Mouse (Mus musculus): ENCODE data around the gene Krt72.

Krt72 gene

DNA sequence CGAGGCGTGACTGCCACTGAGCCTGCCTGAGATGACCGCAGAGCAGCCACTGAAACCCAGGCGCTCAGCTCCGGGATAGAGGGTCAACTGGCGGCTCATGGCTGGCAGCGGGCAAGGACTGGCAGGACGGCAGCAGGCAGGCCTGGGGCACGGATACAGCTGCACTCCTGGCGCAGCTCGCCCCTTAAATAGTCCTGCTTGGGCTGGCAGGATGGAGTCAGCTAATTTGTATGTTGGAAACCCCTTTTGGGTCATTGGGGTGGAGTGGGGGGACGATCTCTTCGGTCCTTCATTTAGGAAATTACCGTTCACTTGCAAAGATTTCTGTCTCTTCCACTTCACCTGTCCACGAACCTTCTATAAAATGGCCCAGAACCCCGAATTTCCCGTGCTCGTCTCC is at the start of gene Krt72:
Gene Krt72, minus strand, starts transcription at position 101 of the 400 bp plus-strand sequence.
- in situ Hi-C loops (cut with MseI, MboI) = no loop called here

GRCm38 (mm10) chr15:101834784-101835328 is 48.6 kb upstream of the Krt72 start:
- in situ Hi-C loops (cut with MseI, MboI) = no loop called here

GRCm38 (mm10) chr15:101833131-101833530 is 46.9 kb upstream of the Krt72 start:
- in situ Hi-C loops (cut with MseI, MboI) = no loop called here

DNA sequence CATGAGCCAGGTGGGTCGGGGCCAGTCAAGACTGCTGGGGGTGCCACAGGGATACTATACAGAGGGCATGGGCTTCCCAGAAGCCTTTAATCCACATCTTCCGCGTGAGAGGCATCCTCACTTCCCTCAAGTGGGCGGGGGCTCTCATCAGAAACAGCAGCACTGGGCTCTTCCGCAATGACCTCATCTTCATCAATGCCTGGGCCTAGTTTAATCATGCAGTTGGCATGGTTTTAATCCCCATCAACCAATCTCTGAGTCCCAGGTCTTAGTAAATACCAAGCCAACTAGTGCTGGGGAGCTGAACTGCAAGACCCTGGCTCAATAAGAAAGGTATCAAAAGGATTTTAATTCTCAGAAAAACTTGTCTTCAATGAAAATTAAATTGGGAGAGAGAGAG is 43.2 kb upstream of the Krt72 start:
- in situ Hi-C loops (cut with MseI, MboI) = no loop called here

GRCm38 (mm10) chr15:101821786-101822185 is 35.5 kb upstream of the Krt72 start:
- in situ Hi-C loops (cut with MseI, MboI) = no loop called here

DNA sequence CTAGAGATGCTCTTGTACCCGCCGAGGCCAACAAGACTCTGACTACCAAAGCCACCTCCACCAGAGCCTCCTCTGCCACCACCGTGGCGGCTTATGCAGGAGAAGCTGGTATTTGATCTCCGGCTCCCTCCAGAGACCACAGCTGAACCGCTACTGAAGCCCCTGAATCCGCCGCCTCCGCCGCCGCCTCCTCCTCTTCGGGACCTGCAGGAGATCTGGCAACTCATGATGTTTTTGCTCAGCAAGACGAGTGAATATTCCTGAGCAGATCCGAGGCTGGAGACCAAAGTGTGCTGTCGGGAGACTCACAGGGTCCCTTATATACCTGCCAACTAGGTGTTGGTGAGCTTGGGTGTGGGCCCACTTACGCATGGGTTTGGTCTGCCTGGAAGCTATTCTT is 31.6 kb upstream of the Krt72 start, which contains the start of gene Krt2:
Gene Krt2, minus strand, starts transcription at position 295 of the 400 bp plus-strand sequence.
- in situ Hi-C loops (cut with MseI, MboI) = no loop called here

GRCm38 (mm10) chr15:101803052-101803822 is 17.0 kb upstream of the Krt72 start:
- in situ Hi-C loops (cut with MseI, MboI) = no loop called here

DNA sequence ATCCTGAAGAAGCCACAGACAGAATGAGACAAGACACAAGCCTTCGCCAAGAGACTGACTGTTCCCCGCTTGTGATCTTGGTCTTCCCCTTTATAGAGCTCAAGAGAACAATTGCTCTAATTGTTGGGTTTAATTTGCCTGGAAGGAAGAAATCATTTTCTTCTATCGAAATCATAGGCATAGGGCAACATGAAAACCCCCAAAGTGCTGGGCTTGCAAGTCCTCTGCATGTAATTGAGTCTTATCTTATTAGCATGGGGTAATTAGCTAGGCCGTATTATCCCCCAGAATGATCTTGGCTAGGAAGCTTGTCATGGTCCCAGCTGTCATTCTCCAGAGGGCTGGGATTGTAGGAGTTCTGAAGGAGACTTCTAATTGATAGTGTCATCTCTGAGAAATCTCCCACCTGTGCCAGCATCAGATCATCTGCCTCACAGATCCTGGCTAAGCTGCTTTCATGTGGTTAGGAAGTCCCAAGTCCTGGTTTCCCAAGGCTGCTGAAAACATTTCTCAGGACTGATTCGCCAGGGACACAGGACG is 16.1 kb upstream of the Krt72 start, which contains the start of gene Krt73:
Gene Krt73, minus strand, starts transcription at position 51 of the 540 bp plus-strand sequence.
- in situ Hi-C loops (cut with MseI, MboI) = no loop called here

DNA sequence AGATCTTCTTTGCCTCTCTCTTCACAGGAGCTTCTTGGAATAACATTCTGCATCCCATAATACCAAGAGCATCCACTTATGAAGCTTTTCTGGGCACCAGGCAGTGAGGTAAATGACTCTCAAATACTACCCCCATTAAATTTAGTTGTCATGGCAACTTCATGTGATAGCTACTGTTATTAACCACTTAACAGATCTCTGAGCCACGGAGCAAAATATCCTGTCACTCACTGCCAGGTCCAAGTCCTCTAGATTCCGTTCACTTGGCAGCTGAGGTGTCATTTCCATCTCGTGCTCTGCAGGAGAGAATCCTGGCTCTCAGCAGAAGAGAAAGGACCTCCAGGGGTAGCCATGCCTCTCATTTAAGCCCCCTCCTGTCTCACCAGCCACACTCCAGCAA is 4.6 kb upstream of the Krt72 start:
- in situ Hi-C loops (cut with MseI, MboI) = no loop called here

- in situ Hi-C loops (cut with MseI, MboI) = loop anchor here (5.0 to 25.0 kb wide), 4 partner anchors 199 to 436 kb away; no protein-coding TSS in a partner anchor
Measured at GRCm38 (mm10) chr15:101773420-101773819, 12.8 kb downstream of the Krt72 start.

GRCm38 (mm10) chr15:101772711-101773081 is 13.6 kb downstream of the Krt72 start:
- in situ Hi-C loops (cut with MseI, MboI) = loop anchor here (5.0 to 25.0 kb wide), 4 partner anchors 200 to 435 kb away; no protein-coding TSS in a partner anchor

- in situ Hi-C loops (cut with MseI, MboI) = loop anchor here (5.0 to 25.0 kb wide), 4 partner anchors 200 to 435 kb away; no protein-coding TSS in a partner anchor
Measured at GRCm38 (mm10) chr15:101772080-101772710, 14.1 kb downstream of the Krt72 start.

GRCm38 (mm10) chr15:101770226-101770625 is 16.0 kb downstream of the Krt72 start:
- in situ Hi-C loops (cut with MseI, MboI) = loop anchor here (5.0 to 25.0 kb wide), 4 partner anchors 202 to 433 kb away; no protein-coding TSS in a partner anchor

GRCm38 (mm10) chr15:101742711-101743110 is 43.5 kb downstream of the Krt72 start, which contains the start of gene Krt71:
Krt71 (minus strand) TSS chr15:101743109.
- in situ Hi-C loops (cut with MseI, MboI) = no loop called here

GRCm38 (mm10) chr15:101737786-101738185 is 48.5 kb downstream of the Krt72 start:
- in situ Hi-C loops (cut with MseI, MboI) = no loop called here

- in situ Hi-C loops (cut with MseI, MboI) = no loop called here
Measured at GRCm38 (mm10) chr15:101730653-101731052, 55.6 kb downstream of the Krt72 start.

Data from mouse trophoblast stem cell (cell line).